Mouse (Mus musculus): Measurements from ENCODE around the gene Hapln4.
A peak's percentile ranks its signal among the peaks of the same experiment; 100 is the strongest.
"Not testable (repeated sequence)": the region's sequence is repeated elsewhere in the genome, so short reads cannot be mapped to it uniquely, and the experiment has no call there.

The Hapln4 gene

DNA sequence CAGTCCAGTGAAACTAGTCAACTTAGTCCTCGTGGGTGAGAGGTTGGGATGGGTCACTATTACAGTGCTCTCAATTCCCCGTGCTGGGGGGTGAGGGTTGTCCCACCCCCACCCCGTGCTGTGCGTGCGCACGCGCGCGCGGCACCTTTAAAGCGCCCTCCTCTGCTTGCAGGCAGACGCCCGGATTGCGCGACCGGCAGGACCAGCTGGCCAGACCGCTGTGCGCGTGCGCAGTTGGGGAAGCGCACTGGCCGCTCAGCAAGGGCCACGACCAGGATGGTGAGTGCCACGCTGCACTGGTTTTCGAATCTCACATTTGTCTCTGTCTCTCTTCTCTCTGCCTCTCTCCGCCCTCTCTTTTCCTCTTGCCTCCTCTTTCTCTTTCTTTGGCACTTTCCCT lies at the start of gene Hapln4:
TSS of gene Hapln4 (plus strand) at position 173 of the 400 bp plus-strand sequence.
- DNase-seq, result peak; percentile 59

DNA sequence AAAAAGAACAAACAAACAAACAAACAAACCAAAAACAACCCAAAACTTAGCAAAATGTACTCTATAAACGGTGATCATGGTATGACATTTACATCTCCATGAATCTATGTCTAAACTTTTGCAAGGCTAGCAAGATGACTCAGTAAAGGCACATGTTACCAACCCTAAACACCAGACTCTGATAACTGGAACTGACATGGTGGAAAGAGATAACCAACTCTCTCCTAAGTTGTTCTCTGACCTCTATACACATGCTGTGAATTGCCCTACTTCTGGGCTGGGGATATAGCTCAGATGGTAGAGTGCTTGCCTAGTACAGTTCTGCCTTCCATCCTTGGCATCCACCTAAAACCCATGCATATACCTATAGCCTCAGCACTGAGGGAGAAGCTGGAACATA lies 45.3 kb upstream of the Hapln4 start:
- no peak for DNase-seq

DNA sequence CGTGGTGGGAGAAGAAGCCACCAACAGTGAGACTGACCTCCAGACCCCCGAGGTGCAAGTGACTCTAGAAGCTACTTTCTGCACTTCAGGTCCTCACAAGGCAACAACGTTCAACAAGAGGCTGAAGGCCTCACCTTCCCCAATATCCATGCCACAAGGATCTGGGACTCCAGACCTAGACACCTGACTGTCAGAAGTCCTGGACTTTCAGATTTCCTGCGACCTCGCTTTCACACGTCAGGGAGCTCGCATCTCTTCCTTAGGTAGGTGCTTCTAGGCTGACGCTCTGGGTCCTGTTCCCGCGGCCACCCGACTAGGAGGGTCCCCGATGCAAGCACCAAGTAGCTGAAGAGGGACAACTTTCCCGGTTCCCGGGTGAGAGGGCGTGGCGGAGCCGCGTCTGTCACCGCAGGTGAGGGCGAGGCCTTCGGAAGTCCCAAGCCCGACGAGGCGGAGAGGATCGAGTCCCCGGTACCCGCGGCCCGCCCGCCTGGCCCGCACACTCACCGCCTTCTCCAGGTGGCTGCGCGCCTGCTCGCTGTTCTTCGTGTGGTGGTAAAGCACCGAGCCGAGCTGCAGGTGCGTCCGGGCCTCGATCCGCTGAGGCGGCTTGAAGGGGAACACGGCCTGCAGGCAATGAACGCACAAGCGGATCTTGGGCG lies 41.2 kb upstream of the Hapln4 start:
- peak; percentile 45 for DNase-seq

- DNase-seq, result peak; percentile 96
Observed at GRCm38 (mm10) chr8:70042583-70043455, 40.4 kb upstream of the Hapln4 start, which contains the start of the genes Mau2 and Sugp1. Gene Mau2 (minus strand): TSS chr8:70042734. Gene Sugp1 (plus strand): TSS chr8:70042813.

- no peak for DNase-seq
Observed at GRCm38 (mm10) chr8:70043996-70044395, 39.3 kb upstream of the Hapln4 start.

DNA sequence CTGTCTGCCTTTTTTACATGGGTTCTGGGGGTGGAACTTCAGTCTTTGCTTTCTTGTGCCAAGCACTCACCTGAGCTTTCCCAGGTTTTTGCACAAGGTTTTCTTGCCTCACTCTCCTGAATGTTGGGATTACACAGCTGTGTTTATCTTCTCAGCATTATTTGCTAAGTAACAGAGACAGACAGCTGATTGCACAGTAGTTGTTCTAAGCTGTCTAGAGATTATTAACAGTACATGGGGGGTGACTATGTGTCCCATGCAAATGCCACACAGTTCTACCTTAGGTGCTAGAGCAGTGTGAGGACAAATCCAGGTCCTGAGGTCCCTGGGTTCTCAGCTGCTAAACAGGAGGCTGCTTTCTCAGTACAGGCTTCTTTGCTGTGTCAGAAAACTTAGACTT lies 33.6 kb upstream of the Hapln4 start:
- DNase-seq, result no peak

DNA sequence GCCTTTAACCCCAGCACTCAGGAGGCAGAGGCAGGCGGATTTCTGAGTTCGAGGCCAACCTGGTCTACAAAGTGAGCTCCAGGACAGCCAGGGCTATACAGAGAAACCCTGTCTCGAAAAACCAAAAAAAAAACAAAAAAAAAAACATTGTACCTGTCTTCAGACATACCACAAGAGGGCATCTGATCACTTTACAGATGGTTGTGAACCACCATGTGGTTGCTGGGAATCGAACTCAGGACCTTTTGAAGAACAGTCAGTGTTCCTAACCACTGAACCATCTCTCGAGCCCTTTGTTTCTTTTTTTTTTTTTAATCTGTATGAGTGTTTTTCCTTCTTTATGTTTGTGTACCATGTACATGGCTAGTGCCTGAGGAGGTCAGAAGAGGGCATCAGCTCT lies 32.8 kb upstream of the Hapln4 start:
- not testable (repeated sequence) for DNase-seq

GRCm38 (mm10) chr8:70057721-70058120 lies 25.5 kb upstream of the Hapln4 start:
- no peak for DNase-seq

DNA sequence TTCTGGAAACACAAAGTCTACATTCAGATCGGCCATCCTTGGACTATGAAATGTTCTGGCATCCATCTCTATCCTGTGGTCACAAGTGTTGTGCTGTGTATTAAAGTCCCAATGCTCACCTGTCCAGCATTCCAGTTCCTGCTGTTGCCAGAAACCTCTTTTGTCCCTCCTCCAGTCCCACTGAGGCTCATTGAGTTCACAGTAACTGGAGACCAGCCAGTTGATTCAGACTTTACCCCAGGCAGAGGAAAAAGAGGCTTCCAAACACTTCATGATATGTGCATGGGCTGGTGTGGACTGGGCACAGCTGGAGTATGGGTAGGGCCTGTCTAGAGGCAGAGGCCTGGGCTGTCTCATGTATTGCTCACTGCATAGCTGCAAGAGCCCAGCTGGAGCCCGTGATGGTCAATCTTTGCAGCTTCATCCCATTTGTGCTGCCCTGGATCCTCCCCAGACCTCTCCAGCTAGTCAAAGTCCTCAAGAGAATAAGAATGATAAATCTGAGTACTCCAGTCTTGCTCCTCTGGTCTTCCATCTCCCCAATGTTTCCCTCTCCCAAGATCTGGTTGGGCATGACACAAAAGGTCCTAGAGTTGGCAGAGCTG lies 11.3 kb upstream of the Hapln4 start:
- peak; percentile 17 for DNase-seq

DNA sequence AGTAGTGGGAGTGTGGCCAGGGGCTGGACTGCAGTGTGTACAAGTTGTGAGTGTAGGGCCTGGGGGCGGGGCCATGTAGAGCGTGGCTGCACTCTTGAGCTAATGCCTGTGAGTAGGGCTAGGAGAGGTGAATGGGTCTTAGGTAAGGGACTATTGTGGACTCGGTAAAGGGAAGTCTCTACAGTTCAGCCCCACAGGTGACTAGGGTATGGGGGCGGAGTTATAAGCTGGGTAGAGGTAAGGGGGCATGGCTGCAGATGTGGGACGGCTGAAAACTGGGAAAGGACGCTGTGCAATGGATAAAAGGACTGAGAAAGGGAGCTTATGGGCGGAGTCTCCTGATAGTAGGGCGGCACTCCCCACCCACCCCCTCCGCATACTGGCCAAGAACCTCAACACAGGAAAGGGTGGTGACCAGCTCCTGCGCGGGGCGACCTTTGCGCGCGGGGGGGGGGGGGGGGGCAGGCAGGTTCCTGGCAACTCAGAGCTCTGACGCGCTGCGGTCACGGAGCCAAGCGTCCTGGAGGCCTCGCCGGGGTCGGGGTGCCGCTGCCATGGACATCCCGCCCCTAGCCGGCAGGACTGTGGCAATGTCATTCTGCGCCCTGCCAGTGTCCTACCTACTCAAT lies 10.7 kb upstream of the Hapln4 start, which contains the start of gene Tm6sf2:
TSS of gene Tm6sf2 (plus strand) at position 484 of the 629 bp plus-strand sequence.
- DNase-seq, result peak; percentile 73

- DNase-seq, result no peak
Observed at GRCm38 (mm10) chr8:70073120-70073519, 10.1 kb upstream of the Hapln4 start.

- DNase-seq, result no peak
Observed at GRCm38 (mm10) chr8:70073682-70074081, 9.6 kb upstream of the Hapln4 start.

- DNase-seq, result no peak
Observed at GRCm38 (mm10) chr8:70081976-70082375, 1.3 kb upstream of the Hapln4 start.

DNA sequence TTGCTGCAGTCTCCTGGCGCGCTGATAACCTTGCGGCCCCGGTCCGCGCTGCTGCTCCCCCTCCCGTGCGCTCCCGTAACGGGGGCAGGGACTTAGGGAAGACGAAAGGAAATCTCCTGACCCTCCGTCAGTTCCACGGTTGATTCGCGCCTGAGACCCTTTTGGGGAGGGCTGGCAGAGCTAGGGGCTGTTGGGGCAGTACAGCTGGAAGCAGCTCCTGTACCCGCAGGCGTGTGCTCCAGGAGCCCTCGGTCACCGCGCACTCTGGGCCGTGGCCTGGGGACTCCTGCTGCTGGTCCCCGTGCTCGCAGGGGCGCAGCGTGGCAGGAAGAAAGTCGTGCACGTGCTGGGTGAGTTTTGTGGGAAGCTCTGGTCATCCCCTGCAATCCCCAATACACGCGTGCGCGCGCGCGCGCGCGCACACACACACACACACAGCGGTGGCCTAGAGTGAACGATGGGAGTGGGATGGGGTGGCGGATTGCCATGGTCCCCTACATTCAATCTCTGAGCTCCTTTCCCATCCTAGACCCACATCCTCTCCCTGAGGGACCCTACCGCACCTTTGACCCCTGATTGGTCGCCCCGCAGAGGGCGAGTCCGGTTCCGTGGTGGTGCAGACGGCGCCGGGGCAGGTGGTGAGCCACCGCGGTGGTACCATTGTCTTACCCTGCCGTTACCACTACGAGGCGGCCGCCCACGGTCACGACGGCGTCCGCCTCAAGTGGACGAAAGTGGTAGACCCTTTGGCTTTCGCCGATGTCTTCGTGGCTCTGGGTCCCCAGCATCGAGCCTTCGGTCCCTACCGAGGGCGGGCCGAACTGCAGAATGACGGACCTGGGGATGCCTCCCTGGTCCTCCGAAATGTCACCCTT lies 1.2 kb downstream of the Hapln4 start:
- DNase-seq, result no peak

DNA sequence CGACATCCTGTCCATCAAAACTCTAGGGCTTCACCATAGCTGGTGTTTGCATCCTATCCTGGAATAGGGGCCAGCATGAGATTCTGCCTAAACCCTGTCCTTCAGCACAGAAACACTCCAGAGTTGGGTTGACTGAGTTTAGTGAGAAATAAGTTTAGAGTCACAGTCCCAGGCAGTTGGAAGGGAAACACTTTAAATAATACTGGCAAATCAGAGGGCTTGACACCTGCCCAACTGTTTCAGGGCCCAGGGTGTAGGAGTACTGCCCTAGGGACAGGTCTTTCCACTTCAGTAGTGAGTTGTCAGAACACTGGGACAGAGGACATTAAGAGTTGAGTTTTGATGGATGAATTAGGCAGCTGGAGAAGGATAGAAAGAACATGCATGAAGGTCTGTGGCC lies 2.9 kb downstream of the Hapln4 start:
- no peak for DNase-seq

DNA sequence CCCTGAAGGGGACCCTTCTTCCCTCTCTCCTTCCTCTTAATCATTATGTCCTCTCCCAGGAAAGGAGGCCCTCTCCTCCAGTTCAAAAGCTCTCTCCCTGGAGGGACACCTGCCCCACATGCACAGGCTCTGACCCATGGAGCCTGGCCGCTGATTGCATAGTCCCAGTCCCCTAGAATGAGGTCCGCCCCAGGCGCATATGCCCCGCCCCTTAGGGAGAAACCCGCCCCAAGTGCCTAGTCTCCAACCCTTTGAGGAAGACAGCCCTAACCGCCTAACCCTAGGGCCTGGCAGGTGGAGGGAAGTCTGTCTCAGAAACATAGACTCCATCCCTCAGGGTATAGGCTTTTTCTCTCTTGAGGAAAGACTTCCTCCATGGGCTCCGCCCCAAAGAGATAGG lies 4.0 kb downstream of the Hapln4 start:
- DNase-seq, result no peak

- DNase-seq, result peak; percentile 34
Observed at GRCm38 (mm10) chr8:70087836-70088650, 4.8 kb downstream of the Hapln4 start.

DNA sequence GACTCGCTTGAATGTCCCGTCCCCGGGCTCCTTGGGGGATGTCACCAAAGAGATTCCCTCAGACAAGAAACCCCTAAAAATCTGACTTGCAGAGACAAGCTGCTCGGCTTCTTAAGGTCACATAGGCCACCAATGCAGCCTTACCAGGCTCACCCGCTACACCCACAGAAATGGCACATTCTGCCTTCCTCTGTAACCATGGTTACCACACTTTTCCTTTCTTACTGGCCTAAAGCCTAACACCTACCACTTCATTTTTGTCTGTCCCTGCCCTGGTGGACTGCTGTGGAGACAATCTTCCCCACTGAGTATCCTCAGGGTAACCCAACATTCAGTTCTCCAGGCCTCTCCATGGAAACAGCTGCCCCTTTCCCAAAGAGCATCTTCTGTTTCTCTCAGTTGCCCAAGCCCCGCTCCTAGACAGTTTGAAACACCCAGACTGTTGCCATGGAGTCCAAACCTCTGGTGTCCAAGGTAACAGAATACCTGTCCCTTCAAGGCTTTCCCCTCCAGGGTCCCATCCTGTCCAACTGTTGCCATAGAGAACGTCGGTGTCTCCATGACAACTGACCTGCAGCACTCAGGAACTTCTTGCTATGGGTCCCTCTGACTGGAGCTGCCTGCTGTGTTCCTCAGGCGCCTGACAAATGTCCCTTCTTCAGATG lies 6.2 kb downstream of the Hapln4 start:
- no peak for DNase-seq

- no peak for DNase-seq
Observed at GRCm38 (mm10) chr8:70092786-70093185, 9.5 kb downstream of the Hapln4 start.

- no peak for DNase-seq
Observed at GRCm38 (mm10) chr8:70099276-70099675, 16.0 kb downstream of the Hapln4 start.

DNA sequence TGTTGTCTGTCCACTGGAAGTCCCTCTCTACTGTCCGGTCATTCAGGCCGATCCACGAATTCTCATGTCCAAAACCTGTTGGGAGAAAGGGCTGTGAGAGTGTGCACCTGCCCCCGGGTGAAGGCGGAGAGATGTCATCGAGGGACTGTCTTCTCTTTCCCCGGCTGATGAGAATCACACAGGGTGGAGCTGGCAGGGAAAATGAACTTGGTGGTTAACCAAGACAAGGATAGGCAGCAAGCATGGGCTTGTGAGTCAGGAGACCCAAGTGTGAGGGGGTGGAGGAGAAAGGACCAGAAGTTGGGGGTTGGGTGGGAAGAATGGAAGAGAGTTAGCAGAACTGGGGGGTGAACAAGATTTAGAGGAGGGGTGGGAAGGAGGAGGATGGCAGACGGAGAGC lies 17.0 kb downstream of the Hapln4 start:
- no peak for DNase-seq

Measured in kidney, postnatal 14 days (tissue).